Mouse (Mus musculus): ENCODE measurements around the gene Satb1.

- TF ChIP-seq USF1 (IDR thresholded peaks at IDR 0.05; ENCODE audit: low read depth) (no peak), POLR2A (IDR thresholded peaks at IDR 0.05; ENCODE audit: insufficient read length, low read depth) (no peak), E2F4 (IDR thresholded peaks at IDR 0.05; ENCODE audit: insufficient read depth) (no peak), POLR2AphosphoS2 (IDR thresholded peaks at IDR 0.05; ENCODE audit: insufficient read length, low read depth) (no peak), TCF12 (IDR thresholded peaks at IDR 0.05; ENCODE audit: insufficient read depth, poor library complexity, severe bottlenecking) (no peak), MYOD1 (IDR thresholded peaks at IDR 0.05; ENCODE audit: control insufficient read depth in 1 of 3, insufficient read length in 2 of 3, low read depth in 2 of 3) (no peak)
Measured at GRCm38 (mm10) chr17:51787955-51788354, 45.1 kb downstream of the Satb1 start.

All from myocyte (in vitro differentiated cells).